Mouse (Mus musculus) gastrocnemius, postnatal 4 days (tissue): ENCODE measurements at regions not wholly inside any gene's neighbourhood (a gene's known extent, or its start where the extent isn't known, plus 50 kb on each side); places are given as distances from the start of the nearest gene placed in this dataset.

Experiments used
- DNase-seq, 2 experiments: peaks; one replicate each; pipeline ENCODE4 v3.0.0; 2021 to 2022; ENCODE audit warnings: low spot score in 2 of 2, mixed read lengths in 2 of 2

DNA sequence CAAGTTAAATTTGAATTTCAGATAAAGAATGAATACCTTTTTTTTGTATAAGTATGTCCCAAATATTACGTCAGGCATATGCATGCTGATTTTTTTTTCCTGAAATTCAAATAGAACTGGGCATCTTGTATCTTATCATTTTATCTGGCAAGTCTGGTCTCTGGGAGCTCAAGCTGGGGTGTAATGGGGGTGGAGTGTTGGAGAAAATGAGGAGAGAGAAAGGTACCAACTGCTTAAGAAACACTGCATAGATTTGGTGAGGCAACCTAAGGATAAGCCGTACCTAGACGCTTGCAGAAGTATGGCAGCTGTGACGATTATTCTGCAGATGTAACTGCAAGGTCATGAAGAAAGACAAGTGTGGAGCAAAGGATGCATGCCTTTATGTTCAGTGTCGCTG is 601.7 kb downstream of the Bcl11a start:
- no peak for DNase-seq

DNA sequence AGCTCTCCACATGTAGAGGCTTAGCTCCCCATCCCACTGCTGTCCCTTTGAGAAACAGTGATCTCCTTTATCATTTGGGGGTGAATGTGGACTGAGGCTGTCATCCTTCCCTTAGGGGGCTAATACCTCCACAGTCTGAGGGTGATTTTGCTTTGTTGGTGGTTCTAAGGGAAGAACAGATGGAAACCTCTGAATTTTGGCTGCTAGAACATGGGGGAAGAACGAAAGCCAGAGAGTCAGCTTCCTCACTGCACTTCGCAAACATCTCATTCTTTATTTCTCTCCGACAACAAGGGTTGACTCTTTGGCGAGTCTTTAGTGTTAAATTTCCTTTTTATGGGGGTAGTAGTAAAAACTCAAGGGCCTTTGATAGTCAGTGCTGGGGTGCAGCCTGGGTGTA is 604.6 kb downstream of the Bcl11a start:
- no peak for DNase-seq

DNA sequence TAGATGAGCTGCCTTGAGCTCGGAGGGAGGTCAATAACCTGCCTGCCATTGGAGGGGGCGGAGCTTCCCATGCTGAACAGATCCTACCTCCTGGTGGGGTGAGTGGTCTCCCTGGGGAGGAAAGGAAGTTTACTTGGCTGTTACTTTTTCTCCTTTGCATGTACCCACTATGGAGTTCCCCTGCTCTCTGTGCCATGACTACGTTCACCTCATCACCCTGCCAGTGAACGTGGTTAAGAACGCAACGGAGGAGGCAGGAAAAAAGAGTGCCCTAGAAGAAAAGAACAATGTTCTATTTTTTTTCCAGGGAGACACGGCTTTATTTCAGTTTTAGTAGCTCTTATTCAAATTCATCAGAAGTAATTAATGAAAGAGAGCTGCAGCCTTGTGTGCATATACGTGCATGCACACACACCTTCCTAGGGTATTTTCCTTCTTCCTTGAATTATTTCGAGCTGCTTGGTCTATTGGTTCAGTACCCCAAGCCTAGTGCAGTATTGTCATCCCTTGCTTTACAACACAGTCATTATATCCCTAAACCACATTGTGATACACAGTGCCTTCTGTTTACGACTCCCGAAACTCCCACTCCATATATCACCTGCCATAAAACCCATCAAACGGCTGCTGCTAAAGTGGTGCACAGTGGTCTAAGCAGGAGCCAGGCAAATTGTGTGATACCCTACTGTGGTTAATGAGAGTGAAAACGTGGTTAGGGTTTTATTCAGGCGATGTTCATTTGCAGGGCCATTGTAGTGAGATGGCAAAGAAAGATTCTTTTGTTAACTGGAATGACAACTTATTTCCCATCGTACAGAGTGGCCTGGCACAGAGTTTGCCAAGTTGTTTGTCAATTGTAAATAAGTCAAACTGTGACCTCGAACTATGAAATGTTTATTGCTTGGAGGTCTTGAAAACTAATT is 608.0 kb downstream of the Bcl11a start:
- no peak for DNase-seq

DNA sequence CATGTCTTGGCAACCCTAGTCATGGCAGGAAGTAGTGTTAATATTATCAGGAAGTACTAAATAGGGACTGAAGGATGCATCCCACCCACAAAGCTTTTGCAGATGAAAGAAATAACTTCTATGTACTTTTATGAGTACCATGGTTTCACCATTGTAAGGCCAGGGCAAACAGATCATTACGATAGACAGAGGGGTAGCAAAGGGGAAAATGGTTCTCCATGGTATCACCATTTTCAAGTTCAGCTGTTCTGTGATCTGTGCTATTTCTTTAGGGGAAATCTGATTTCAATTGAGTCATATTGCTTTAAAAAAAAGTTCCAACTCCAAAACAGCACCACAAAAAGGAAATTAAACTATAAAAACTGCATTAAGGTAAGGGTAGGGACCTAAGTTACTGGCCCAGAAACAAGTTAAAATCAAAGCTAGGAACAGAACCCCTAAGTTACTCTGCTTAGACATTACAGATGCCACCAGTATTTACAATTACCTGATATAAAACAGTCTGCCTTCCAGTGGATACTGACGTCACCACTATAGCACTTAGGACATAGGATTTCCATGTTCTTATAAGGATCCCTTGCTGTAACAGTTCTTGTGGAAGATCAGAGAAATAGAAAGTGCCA is 610.4 kb downstream of the Bcl11a start:
- DNase-seq = no peak

DNA sequence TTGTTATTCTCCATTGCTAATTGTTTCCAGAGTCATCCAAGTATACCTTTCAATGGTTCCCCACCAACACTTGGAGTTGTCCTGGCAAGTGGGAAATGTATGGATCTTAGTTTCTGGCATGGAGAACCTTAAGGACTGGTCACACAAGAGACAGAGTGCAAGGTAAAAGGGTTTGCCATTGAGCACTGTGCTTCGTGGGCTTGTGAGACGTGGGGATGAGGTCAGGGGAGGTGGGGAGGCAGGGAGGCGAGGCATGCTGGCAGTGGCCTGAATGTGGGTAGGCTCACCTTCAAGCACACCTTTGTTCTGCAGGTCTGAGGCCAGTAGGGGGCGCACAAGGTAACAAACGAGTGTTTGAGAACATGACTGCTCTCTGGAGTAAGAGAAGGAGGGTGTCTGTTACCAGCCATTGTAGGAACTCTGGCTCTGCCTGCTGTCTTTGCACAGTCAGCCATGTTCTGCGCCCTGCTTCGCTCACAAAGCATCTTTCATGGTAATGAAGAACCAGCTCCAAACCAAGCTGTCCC is 612.0 kb downstream of the Bcl11a start:
- no peak for DNase-seq

- DNase-seq = no peak
These were observed 616.1 kb downstream of the Bcl11a start for GRCm38 (mm10) chr11:24693926-24694325.

GRCm38 (mm10) chr11:24695010-24695720 is 617.3 kb downstream of the Bcl11a start:
- no peak for DNase-seq

GRCm38 (mm10) chr11:24696561-24696960 is 618.7 kb downstream of the Bcl11a start:
- no peak for DNase-seq

- DNase-seq = no peak
These were observed 630.9 kb downstream of the Bcl11a start for GRCm38 (mm10) chr11:24708790-24709189.

GRCm38 (mm10) chr11:24716539-24717287 is 638.9 kb downstream of the Bcl11a start:
- no peak for DNase-seq

DNA sequence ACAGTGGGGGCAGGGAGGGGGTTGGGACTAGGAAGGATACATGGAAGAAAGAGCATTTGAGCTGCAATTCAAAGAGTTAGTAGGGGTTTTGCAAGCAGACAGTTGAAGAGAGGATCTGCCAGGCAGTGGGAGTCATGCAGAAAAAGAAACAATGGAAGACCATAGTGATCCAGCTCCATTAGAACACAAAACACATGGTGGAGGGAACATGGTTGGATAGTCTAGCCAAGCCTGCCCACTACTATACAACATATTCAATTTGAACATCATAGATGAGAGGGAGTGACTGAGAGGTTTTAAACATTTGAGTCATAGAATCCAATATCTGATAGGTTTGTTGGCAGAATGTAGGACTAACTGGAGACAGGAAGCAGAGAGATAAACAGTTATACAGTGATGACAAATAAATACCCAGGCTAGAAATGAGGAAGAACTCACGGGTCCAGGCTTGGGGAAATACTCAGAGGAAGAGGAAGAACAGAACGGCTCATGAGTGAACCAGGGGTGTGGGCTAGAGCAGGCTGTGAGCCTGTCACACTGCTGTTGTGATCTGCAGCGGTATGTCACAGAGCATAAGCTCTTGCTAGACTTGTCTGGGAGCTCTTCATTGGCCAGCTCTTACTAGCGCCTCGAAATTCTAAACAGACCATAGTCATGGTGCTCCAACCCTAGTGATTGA is 646.5 kb downstream of the Bcl11a start:
- DNase-seq = no peak

DNA sequence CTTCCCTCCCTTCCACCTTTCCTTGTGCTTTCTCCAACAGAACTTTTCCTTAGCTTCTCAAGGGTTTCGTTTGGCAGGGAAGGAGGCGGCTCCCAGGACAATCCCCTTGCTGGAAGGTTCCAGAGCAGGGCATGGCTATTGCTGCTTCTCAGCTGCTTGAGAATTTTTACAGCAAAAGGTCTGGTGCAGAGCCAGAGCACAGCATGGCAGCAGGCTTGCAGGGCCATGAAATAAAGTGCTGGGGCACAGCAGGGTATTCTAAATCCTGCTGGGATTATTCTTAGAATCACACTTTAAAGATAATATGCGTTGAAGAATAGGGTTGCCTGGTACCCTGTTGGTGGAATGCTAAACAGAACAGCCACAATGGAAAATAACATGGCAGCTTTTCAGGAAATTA is 648.5 kb downstream of the Bcl11a start:
- DNase-seq = no peak

DNA sequence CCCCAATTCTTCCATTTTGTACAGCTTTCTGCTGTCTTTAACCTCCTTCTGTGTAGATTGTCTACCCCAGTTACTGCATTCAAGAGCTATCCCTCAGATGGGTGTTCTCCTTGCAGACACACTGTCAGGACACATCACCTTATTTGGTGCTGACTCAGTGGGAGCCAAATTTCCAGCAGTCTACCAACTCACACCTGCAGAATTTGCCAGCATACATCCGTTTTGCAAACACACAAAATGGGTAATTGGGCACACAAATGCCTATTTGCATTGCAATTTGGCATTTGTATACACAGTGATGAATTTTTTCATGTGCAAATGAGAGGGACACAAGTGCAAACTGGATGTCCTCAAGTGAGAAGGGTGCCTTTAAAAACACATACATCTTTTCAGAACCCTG is 649.5 kb downstream of the Bcl11a start:
- DNase-seq = no peak

- DNase-seq = no peak
These were observed 653.6 kb downstream of the Bcl11a start for GRCm38 (mm10) chr11:24731431-24731830.

- no peak for DNase-seq
These were observed 661.9 kb downstream of the Bcl11a start for GRCm38 (mm10) chr11:24739710-24740255.

- no peak for DNase-seq
These were observed 662.6 kb downstream of the Bcl11a start for GRCm38 (mm10) chr11:24740466-24740865.

DNA sequence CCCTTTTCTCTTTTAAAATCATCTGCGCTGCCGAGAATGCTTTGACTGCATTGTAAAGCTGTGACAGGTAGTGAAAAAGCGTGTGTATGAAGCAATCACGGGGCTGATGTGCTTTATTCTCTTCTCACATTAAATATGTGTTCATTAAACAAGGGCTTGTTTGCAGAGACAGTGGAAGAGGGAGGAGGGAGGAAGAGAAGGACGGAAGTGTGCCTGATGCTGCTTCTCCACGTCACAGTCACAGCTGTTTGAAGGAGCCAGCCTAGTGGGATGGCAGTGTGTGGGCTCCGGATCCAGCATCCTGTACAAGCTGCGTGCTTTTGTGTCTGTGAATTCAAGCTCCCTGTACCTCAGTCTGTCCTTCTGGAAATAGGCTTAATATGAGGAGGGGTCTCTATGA is 664.7 kb downstream of the Bcl11a start:
- no peak for DNase-seq

GRCm38 (mm10) chr11:24743439-24743838 is 665.6 kb downstream of the Bcl11a start:
- no peak for DNase-seq

DNA sequence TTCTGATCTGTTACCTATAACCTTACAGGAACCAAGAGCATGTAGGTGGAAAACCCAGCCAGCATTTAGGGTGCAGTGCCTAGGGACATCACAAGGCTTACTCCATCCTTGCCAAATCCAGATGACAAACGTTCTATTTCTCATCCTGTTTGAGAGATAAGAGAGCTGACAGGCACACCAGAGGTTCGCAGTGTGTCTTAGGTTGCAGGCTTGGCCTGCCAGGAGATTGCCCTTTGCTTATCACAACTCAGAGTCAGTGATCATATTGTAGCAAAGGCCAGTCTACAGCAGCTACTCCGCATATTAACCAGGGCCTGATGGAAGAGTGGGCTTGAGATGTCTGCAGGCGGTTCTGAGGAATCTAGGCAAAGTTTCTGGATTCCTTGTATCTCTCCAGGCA is 668.0 kb downstream of the Bcl11a start:
- DNase-seq = no peak

DNA sequence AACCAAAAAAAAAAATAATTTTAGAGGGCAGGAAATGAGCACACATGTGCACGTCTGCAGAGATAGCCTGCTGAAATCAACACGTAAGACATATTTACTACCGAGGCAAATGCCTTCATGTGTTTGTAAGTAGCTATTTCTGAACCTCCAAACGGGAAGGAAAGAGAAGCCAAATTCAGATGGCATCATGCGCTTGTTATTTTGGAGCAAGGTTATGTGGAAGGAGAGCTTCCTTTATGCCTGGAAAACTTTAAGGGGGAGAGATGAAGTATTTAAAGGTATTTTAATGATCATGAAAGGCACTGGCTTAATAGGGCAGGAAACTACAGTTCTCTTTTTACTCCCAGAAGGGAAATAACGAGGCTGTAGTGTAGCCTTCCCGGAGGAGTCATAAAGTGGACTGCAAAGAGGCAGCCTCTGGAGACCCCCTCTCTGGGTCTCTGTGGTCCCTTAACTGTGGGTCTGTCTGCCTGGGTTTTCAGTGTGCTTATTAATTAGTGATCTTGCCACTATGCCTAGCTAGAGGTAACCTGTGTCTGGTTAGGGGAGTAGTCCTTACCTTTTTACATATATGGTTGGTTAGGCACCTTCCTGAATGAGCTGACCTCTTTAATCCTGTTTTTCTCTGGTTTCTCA is 672.4 kb downstream of the Bcl11a start:
- DNase-seq = no peak
